Mouse (Mus musculus) cerebellum, postnatal 14 days (tissue): ENCODE data around the gene Cacnb1.
A peak's percentile ranks its signal among the peaks of the same experiment; 100 is the strongest.

Source experiments
- DNase-seq, 2 experiments: peaks; one replicate each; pipeline ENCODE4 v3.0.0; 2021; ENCODE audit warnings: mixed read lengths in 2 of 2

The Cacnb1 gene

DNA sequence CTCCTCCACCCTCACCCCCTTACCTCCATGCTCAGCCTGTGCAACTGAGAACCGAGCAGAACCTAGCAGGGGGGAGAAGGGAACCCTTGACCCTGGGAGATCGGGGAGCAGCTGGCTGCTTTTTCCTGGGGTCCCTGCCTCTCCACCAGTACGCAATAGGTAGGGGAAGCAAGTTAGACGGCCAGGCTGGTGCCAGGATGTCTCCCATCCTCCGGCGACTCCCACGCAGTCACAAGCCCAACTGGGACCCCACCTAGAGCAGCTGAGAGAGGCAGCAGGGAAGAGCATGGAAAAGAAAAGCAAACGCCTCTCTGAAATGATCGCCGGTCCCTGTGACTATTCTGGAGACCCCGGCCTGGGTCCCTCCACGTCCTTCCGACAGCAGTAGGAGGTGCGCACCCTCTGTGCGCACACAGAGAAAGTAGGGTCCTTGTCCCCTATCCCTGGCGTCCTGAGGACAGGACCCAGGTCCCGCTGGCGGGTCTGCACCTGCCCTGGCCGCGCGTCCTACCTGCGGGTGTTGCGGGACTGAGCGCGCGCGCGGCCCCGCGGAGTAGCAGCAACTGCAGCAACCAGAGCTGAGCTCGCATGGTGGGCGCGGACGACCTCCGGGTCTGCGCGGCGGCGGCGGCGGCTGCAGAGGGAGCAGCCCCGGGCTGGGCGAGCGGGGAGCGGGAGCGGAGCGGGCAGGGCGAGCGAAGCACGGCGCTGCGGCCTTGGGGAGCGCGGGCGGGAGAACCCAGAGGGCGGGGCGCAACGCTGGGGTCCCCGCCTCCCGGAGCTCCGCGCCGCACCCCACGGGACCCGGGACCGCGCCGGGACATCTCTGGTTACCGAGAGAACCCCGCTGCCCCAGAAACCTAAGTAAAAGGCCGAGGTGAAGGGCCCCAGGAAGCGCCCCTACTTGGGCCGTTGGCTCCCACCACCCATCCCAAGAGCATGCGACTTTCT lies 36.8 kb downstream of the Cacnb1 start, which contains the start of gene Plxdc1:
Plxdc1 (minus strand) TSS at position 718 of the 951 bp plus-strand sequence.
- DNase-seq: peak in 1 of 2 experiments; percentile 28

DNA sequence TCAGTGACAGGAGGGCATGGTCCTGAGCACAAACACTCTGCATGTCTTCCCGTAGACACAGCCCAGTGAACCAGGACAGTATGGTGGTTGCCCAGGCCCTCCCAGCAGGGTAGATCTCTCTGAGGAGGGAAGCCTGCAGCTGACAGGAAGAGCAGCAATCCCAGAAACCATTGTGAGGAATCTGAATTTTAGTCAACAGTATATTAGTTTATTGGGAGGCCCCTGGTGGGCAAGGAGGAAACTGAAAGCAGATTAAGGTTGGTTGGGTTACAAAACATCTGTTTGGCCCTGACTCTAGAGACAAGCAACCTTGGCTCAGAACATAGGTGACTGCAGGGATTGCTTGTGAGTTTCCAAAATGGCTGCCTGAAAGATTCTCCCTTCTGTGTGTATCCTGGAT lies 38.9 kb downstream of the Cacnb1 start:
- no peak for DNase-seq

DNA sequence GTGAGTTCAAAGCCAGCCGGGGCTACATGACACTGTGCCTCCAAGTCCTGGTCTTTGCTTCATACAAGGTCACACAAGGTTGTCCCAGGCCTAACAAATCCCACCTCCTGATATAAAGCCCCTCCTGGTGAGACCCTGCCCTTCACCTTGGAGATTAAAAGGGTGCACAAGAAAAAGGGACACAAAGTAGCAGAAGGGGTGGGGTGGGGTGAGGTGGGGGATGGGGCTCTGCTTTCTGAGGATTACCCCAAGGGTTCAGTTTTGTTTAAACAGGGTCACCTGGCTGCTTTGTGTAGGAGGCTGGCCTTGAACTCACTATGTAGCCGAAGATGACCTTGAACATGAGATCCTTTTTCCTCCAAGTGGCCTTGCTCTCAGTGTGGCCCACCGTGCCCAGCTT lies 39.3 kb downstream of the Cacnb1 start:
- DNase-seq: no peak

DNA sequence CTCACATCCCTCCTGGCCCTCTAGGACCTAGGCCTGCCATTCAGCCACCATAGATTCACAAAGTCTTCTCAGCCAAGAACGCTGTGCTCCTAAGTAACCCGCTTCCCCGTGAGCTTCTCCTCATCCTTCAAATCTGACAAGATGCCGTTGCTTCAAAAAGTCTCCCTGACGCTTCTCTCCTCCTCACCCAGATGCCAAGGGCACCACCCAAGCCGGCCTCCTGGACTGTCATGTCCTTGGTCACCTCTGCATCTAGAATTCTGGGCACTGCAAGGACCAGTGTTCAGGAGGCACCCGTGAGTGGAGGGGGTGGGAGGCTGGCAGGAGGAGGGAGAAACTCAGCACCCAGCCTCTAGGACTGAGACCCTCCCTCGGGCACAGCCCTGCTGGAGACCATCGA lies 40.1 kb downstream of the Cacnb1 start:
- DNase-seq: no peak

DNA sequence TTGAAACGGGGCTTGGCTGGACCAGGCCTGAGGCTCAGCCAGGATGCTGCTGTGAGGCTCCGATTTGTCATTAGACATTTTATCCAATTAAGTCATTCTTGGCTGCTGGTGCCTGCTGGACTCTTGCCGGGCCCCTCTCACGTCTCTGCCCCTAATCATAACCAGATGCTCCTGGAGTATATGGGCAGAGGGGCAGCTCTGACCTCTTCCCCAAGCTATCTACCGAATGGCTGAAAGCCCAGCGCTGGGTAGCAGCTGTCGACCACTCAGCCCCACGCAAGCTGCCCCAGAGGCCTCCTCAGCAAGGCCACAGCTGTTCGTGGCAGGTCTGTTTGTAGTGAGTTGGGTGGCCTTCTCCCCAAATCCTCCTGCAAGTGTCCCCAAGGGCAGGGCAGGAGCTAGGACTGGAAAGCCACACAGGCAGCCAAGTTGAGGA lies 42.3 kb downstream of the Cacnb1 start:
- peak; percentile 68 to 76 for DNase-seq

DNA sequence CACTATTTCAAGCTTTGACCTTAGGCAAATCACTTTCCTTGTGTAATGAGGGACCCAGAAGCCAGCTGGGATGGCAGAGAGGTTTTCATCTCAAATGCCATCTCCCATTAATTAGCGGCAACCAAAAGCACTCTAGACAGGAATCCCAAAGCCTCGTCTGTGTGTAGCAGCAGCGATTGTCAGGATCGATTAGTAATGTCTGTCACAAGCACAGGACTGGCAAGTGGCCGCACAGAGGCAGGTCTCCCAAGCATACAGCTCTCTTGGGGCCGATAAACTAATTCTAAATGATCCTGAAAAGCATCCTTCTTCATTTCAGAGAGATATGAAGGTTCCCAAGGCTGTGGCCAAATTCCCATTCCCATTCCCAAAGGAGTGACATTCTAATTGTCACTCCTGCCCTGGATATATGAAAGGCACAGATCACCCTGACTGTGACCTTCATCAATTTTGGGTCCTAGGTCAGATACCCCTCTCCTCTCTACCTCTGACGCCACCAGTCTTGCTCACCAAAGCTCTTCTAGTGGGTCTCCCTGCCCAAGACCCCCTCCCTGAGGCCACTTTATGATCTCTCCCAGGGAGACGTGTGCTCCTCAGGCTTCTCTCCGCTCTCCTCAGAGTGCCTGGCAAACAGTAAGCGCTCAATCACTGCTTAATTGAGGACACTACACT lies 42.9 kb downstream of the Cacnb1 start:
- no peak for DNase-seq

DNA sequence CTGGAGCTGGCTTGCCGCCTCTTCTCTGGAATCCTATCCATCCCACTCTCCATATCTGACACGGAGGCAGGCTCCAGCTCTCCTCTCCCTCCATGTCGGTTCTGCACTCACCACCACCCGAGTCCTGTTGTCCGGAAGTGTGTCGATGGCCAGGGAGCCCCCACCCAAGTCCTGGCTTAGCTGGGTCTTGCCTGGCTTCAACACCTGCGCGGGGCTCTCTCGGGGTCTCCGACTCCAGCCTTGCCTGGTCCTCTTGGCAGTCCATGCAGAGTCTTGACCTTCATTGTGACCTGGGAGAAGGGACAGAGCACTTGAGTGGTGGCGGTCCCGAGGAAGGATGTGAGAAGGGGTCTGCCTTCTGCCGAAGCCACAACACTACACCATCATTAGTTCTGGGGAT lies 44.4 kb downstream of the Cacnb1 start:
- DNase-seq: no peak

DNA sequence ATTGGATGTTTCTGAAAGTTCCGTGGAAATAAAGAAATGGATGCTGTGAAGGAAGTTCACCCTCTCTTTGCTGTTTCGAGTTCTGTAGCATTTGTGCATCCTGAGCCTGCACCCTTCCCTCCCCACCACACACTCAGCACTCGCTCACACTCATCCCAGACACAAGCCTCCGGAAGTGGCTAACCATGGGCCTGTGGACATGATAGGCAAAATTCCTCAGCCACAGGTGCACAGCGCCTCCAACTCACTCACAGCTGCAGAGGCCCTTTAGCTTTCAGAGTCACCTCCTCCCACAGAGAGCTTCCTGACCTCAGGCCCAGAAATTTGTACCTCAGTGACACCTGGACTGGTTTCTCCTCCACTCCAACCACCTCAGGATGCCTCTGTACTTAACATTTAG lies 45.0 kb downstream of the Cacnb1 start:
- no peak for DNase-seq

DNA sequence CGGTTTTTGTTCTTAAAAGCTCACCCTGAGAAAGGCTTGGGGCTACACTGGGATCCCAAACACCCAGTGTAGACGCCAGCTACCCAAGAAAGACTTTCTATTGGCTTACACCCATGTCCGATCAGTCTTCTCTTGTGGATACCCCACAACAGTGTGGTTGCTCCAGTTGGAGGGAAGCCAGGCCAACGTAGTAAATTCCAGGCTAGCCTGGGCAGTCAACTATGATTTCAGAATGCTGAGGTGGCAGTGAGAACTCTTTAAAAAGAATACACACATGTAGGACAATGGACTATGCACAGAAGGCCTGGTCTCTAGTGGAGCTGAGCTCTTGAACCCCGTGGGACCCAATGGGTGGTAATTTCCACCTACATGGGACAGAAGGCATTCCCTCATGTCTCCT lies 48.1 kb downstream of the Cacnb1 start:
- no peak for DNase-seq

DNA sequence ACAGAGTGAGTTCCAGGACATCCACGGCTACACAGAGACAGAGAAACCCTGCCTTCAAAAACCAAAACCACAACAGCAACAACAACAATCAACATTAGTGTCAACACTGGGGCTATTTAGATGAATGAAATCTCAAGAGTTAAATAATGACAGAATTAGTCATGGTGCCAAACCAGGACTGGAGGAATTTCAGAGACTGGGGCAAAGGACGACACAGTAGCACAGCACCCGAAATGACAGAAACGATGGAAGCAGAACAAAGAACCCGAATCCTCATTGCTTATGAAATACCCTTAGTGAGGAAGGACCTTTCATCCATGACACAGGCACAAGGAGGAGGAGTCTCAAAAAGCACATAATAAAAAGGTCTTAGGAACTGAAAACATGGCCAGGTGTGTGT lies 48.7 kb downstream of the Cacnb1 start:
- no peak for DNase-seq

DNA sequence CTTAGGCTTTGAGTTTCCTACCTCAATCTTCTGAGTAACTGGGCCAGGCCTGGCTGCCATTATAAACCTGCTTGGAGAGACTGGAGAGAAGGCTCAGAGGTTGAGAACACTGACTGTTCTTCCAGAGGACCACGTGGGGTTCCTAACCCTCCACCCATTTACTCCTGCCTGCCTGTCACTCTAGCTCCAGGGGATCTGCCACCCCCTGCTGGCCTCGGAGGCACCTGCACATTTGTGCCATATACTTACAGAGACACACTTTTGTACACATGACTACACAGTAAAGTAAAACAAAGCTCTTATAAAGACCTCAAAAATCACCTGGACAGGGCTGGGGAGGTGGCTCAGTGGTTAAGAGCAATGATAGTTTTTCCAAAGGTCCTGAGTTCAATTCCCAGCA lies 50.4 kb downstream of the Cacnb1 start:
- DNase-seq: no peak

DNA sequence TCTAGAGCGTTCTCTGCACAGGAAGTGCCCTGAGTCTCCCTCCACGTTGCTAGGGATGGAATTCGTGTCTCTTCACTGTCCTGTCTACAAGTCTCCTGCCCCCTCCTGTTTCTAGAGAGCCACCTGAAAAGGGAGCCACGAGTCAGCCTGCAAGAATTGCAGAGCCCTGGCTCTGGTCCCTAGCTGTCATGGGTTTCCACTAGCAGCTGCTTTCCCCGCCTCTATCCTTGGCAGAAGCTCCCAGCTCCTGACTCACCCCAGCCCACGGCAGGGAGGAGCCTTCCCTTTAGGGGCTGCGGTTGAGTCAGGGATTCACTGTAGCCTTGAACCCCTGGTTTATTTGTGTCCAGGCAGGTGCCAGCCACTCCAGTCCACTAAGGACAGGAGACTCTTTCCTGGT lies 51.6 kb downstream of the Cacnb1 start:
- DNase-seq: peak; percentile 65 to 79

DNA sequence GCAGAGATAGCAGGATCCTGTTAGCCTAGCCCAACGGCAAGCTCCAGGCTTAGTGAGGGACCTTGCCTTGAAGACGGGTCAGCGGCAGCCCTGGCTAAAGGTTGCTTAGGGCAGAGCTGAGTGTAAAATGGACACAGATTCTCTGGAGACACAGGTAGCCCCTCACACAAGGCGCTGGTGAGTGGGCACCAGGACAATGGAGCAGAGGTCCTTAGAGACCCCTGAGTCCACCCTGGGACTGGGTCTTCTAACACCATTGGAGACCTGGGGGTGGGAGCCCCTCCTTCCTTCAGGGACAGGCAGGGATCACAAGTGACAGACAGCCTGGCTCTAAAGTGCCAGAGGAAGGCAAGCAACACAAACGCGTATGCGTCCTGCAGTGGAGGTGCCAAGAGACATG lies 52.1 kb downstream of the Cacnb1 start:
- no peak for DNase-seq

DNA sequence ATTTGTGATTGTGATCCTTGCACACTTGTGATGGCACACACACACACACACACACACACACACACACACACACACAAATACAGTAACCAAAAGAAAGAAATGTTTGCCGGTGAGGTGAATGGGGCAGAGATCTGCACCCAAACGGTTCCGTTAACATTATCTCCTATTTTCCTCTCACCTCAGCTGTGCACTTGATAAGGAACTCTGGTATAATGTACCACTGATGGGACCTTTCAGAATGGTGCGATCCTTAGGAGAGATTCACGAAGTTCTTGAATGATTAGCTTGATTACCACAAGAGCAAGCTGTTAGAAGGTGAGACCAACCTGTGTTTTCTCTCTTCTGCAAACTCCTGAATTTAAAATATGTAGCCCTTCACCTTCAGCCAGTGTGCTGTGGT lies 54.4 kb downstream of the Cacnb1 start:
- no peak for DNase-seq

DNA sequence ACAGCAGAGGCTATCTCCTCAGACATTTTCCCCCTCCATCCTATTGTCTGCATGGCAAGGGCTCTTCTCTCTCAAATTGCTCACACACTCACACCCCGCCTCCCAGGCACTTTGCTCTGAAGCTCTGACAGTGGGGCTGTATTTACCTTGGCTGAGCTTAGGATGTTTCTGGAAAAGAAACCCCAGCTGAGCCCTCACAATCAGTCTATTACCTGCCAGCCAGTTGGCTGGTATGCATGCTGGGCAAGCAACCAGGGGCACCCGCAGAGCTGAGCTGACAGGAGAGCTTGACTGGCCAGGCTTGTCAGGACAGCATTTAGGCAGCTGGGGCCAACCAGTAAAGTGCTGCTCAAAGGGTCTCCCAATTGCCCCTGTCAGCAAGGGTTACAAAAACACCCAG lies 55.7 kb downstream of the Cacnb1 start:
- peak; percentile 73 for DNase-seq

DNA sequence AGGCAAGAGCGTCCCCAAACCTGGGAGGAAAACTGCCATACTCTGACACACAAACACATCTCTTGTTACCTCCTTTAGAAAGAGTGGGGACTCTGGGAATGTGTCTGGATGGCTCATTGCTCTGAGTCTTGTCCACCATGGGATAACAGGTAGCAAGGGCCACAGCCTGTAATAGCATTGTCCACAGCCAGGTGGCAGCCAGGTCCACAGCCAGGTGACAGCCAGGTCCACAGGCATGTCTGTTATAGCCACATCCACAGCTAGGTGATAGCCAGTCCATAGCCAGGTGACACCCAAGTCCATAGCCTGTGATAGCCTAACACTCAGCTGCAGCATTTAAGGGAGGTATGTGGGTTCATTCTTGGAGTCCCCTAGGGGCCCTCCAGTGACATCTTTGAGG lies 61.9 kb downstream of the Cacnb1 start:
- DNase-seq: peak; percentile 74 to 75

DNA sequence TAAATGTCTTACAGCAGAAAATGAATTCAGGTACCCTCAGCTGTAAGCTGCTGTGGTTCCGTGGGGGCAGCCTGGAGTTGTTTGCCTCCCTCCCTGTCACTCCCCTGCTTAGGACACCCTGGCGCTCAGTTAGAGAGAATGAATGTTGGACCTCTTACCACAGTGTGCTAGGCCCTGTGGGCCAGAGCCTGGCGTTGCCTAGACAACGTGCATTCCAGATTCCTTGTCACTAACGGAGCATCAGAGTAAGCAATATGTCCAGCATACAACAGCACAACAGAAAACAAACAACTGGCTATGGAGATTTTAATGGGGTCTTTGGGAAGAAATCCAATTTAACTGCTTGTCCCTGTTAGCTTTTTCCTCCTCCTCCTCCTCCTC lies 63.5 kb downstream of the Cacnb1 start:
- DNase-seq: no peak

DNA sequence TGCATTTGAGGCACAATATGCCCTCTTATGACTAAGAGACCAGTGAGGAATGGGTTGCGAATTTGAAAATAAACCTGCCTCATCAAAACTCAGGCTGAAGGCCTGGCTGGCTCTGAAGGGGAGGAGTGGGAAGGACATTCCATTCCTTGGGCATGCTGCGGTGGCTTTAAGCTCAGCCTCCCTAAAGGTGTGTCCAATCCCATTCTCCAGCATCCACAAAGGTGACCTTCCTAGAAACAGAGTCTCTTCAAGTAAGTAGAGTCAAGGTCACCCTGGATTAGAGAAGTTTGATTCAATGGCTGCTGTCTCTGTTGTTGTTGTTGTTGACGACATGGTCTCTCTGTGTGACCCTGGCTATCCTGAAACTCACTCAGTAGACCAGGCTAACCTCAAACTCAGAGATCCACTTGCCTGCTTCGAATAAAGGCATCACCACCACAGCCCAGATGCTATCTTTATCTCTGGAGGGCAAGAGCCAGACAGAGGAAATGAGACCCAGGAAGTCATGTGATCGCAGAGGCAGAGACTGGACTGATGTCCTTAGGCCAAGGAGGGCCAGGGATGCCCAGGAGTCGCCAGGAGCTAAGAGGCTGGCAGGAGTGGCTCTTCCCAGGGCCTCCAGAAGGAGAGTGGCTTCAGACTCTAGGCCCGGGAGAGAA lies 64.1 kb downstream of the Cacnb1 start:
- DNase-seq: no peak

DNA sequence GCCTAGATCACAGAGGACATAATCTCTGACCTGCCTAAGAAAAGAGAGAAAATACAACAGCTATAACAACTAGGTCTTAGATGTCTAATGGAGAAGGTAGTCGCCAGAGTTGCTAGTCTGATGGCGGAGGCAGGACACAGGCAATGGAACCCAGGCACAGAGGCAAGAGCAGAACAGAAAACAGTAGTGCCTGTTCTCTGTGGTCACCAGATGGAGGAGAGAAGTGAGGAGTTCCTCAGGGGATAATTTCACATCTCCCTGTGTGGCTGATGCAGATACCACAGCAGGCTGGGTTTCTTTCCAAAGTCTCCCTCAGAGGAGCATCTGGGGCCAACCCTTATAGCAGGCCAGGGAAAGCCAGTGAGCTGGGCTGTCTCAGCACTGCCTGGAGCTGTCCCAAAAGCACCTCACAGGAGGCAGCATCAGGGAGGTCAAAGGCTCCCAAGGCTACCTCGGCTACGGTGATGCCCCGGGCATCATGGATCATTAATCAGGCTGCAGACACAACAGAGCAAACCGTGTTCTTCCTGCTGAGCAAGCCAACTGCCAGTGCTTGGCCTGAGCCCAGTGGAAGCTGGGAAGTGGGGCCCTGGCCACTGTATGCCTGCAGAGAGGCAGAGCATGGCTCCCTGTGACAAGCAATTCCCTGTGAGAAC lies 65.8 kb downstream of the Cacnb1 start:
- peak; percentile 78 to 88 for DNase-seq

DNA sequence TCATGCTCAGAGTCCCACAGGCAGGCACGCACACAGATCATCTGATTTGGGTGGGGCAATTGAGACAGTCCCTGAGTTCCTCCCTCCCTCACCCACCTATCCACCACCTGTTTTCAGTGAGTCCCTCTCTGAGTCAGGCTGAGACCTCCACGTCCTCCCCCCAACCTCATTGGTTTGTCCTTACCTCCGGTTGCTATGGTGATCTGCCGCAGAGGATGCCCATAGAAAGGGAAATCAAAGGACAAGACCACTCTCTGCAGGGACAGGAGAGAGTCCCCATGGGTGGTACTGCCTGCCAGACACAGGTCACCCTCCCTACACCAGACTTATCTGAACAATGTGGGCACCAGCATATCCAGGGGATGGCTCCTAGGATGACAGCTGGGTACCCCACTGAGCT lies 66.9 kb downstream of the Cacnb1 start:
- DNase-seq: no peak

DNA sequence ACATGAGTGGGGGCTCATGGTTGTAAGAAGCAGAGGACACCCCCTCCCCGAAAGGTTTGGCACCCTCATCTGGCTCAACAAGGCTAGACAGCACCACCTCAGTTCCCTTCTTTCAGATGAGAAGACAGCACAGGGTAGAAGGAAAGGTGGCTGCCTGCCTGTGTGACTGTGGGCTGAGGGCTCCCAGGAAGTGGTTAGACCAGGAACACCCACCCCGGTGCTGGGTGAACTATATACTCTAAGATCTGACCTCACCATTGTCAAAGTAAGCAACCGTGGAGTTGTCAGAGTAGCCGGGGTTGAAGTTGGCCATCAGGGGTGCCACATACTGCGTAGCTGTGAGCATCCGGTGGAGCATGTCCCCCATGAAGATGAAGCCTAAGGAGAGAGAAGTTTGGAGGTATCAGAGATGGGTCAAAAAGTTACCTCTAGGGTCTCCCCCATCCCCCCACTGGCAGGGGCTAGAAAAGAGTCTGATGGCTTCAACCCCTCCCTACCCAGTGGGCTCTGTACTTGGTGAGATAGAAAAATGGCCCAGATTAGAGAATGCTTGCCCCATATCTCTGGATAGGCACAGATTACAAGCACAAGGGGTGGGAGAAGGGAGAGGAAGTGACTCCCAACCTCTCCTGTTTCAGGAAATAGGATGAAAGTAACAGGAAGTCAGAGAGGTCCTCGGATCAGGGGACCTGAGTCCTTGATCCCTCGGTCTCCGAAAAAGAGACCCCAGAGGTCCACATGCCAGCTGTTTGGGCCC lies 67.5 kb downstream of the Cacnb1 start:
- DNase-seq: no peak

DNA sequence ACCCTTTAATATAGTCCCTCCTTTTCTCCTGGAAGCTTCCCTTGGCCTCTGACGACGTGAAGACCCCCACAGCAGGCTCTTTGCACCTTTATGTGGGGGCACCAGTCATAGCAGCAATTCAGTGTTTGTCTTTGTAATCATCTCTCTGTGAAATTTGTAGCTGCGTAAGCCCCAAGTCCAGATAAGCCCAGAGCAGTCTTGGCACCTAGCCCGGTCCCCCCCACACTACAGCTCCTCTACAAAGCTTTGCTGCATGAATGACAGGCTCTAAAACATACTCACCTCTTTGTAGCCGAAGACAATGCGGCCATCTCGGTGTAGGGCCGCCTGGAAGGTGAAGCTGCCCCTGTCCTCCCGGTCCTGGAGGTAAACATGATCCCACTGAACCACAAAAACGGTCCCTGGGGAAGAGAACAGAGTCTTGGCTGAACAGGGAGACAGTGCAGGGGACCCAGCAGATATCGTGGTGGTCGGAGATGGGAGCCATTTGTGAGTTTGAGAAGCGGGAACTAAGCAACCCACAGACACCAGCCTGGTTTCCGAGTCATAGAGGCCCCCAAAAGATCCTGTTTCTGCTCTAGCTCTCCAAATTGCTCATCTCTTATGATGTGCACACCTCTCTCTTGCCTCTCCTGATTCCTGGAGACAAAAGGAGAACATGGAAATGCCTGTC lies 68.2 kb downstream of the Cacnb1 start:
- no peak for DNase-seq
